Mouse (Mus musculus) E14TG2a.4 (cell line): ENCODE measurements around the gene Olfr1413.

Experiments used
- H3K27me3 ChIP-seq: 2 replicates; pipeline ENCODE4 v1.6.1; 2014; ENCODE audit warnings: low read length, control low read depth; ENCODE audit not compliant: insufficient read depth
- H3K36me3 ChIP-seq: 2 replicates; pipeline ENCODE4 v1.6.1; 2014; ENCODE audit warnings: low read length, control low read depth; ENCODE audit not compliant: insufficient read depth
- H3K4me1 ChIP-seq: replicated peaks from 2 replicates; pipeline ENCODE4 v1.6.1; 2014; ENCODE audit warnings: low read depth, low read length, control low read depth
- H3K4me3 ChIP-seq: replicated peaks from 2 replicates; pipeline ENCODE4 v1.5.1; 2014; ENCODE audit warnings: mild to moderate bottlenecking, low read length
- H3K9me3 ChIP-seq: 2 replicates; pipeline ENCODE4 v1.6.1; 2014; ENCODE audit warnings: low read length, control low read depth
- CTCF ChIP-seq: conservative IDR thresholded peaks from 2 replicates; pipeline ENCODE4 v1.5.1; 2014; ENCODE audit warnings: low read length
- NANOG ChIP-seq: IDR thresholded peaks from 2 replicates; pipeline ENCODE4 v1.6.1; 2014; ENCODE audit warnings: borderline replicate concordance, low read length, mixed read lengths
- POU5F1 ChIP-seq: IDR thresholded peaks from 2 replicates; pipeline ENCODE4 v1.6.1; 2014; ENCODE audit warnings: low read length, borderline replicate concordance

Olfr1413 gene

GRCm38 (mm10) chr1:92571022-92571421, at the start of gene Olfr1413:
TSS of gene Olfr1413 (plus strand) at chr1:92571322.
- no peaks in the 10 kb centered on the region for H3K4me1 ChIP-seq
- no peaks in the 10 kb centered on the region for H3K9me3 ChIP-seq
- TF ChIP-seq POU5F1 (no peak), CTCF (no peak), NANOG (no peak)
- no peaks in the 10 kb centered on the region for H3K36me3 ChIP-seq
- no peak within 1 kb of the TSS for H3K4me3 ChIP-seq
- H3K27me3 ChIP-seq: no peaks in the 10 kb centered on the region

GRCm38 (mm10) chr1:92521376-92521775, 49.7 kb upstream of the Olfr1413 start:
- no peak overlapping the region for H3K4me3 ChIP-seq
- H3K4me1 ChIP-seq: peaks cover 10% of the 10 kb centered on the region
- TF ChIP-seq CTCF: peak; percentile 74
- TF ChIP-seq POU5F1: no peak
- no peak for TF ChIP-seq NANOG
- H3K9me3 ChIP-seq: peaks cover 4% of the 10 kb centered on the region
- peaks cover 11% of the 10 kb centered on the region; the same call in 1 of the 2 replicates for H3K27me3 ChIP-seq
- H3K36me3 ChIP-seq: no peaks in the 10 kb centered on the region

- peaks cover 10% of the 10 kb centered on the region for H3K4me1 ChIP-seq
- H3K36me3 ChIP-seq: no peaks in the 10 kb centered on the region
- H3K27me3 ChIP-seq: peaks cover 4% of the 10 kb centered on the region; the same call in 1 of the 2 replicates
- peaks cover 4% of the 10 kb centered on the region for H3K9me3 ChIP-seq
- TF ChIP-seq CTCF: no peak
- no peak for TF ChIP-seq POU5F1
- no peak for TF ChIP-seq NANOG
- no peak overlapping the region for H3K4me3 ChIP-seq
These were observed 47.4 kb upstream of the Olfr1413 start for GRCm38 (mm10) chr1:92523764-92524163.

GRCm38 (mm10) chr1:92536972-92537371, 34.1 kb upstream of the Olfr1413 start:
- no peaks in the 10 kb centered on the region for H3K36me3 ChIP-seq
- H3K4me1 ChIP-seq: no peaks in the 10 kb centered on the region
- no peak overlapping the region for H3K4me3 ChIP-seq
- TF ChIP-seq POU5F1 (no peak), CTCF (no peak), NANOG (no peak)
- no peaks in the 10 kb centered on the region for H3K27me3 ChIP-seq
- peaks cover 10% of the 10 kb centered on the region for H3K9me3 ChIP-seq

- TF ChIP-seq POU5F1 (no peak), CTCF (no peak), NANOG (no peak)
- Histone ChIP-seq H3K36me3 (no peaks in the 10 kb centered on the region), H3K4me1 (no peaks in the 10 kb centered on the region), H3K9me3 (peaks cover 10% of the 10 kb centered on the region), H3K4me3 (no peak overlapping the region), H3K27me3 (no peaks in the 10 kb centered on the region)
These were observed 32.1 kb upstream of the Olfr1413 start for GRCm38 (mm10) chr1:92539071-92539470.

- TF ChIP-seq NANOG (no peak), POU5F1 (no peak), CTCF (no peak)
- Histone ChIP-seq H3K9me3 (no peaks in the 10 kb centered on the region), H3K4me3 (no peak overlapping the region), H3K36me3 (no peaks in the 10 kb centered on the region), H3K4me1 (no peaks in the 10 kb centered on the region), H3K27me3 (no peaks in the 10 kb centered on the region)
These were observed 25.2 kb upstream of the Olfr1413 start for GRCm38 (mm10) chr1:92545929-92546328.

- no peaks in the 10 kb centered on the region for H3K36me3 ChIP-seq
These were observed 14.4 kb downstream of the Olfr1413 start, which contains the start of gene Olfr1412 for GRCm38 (mm10) chr1:92585479-92585878. TSS of gene Olfr1412 (plus strand) at chr1:92585779.

GRCm38 (mm10) chr1:92594111-92594510, 23.0 kb downstream of the Olfr1413 start, which contains the start of gene Olfr1411:
TSS of gene Olfr1411 (plus strand) at chr1:92594411.
- no peaks in the 10 kb centered on the region for H3K9me3 ChIP-seq
- H3K36me3 ChIP-seq: no peaks in the 10 kb centered on the region
- H3K4me1 ChIP-seq: no peaks in the 10 kb centered on the region
- no peak within 1 kb of the TSS for H3K4me3 ChIP-seq
- TF ChIP-seq CTCF: no peak
- TF ChIP-seq NANOG: no peak
- no peak for TF ChIP-seq POU5F1
- H3K27me3 ChIP-seq: no peaks in the 10 kb centered on the region

More at GRCm38 (mm10) chr1:92585479-92585878, 14.4 kb downstream of the Olfr1413 start, which contains the start of gene Olfr1412:
- no peaks in the 10 kb centered on the region for H3K4me1 ChIP-seq
- peaks cover 11% of the 10 kb centered on the region for H3K9me3 ChIP-seq
- H3K4me3 ChIP-seq: no peak within 1 kb of the TSS
- no peaks in the 10 kb centered on the region for H3K27me3 ChIP-seq
- no peak for TF ChIP-seq NANOG
- no peak for TF ChIP-seq CTCF

GRCm38 (mm10) chr1:92596019-92596418, 24.9 kb downstream of the Olfr1413 start:
- H3K4me3 ChIP-seq: no peak overlapping the region
- no peak for TF ChIP-seq NANOG
- TF ChIP-seq POU5F1: no peak
- H3K36me3 ChIP-seq: no peaks in the 10 kb centered on the region
- no peaks in the 10 kb centered on the region for H3K27me3 ChIP-seq
- no peaks in the 10 kb centered on the region for H3K4me1 ChIP-seq
- no peaks in the 10 kb centered on the region for H3K9me3 ChIP-seq
